Mouse (Mus musculus) CH12.LX (cell line): ENCODE results near the gene Isl1.

Source experiments
- HCFC1 ChIP-seq: IDR thresholded peaks from 2 replicates; pipeline ENCODE4 v1.6.1; 2012; ENCODE audit warnings: low read depth, mild to moderate bottlenecking, inconsistent platforms, low read length, improper control_type of control experiment
- USF1 ChIP-seq: IDR thresholded peaks from 2 replicates; pipeline ENCODE4 v1.6.1; 2014; ENCODE audit warnings: low read depth, mild to moderate bottlenecking, inconsistent platforms, low read length, improper control_type of control experiment

DNA sequence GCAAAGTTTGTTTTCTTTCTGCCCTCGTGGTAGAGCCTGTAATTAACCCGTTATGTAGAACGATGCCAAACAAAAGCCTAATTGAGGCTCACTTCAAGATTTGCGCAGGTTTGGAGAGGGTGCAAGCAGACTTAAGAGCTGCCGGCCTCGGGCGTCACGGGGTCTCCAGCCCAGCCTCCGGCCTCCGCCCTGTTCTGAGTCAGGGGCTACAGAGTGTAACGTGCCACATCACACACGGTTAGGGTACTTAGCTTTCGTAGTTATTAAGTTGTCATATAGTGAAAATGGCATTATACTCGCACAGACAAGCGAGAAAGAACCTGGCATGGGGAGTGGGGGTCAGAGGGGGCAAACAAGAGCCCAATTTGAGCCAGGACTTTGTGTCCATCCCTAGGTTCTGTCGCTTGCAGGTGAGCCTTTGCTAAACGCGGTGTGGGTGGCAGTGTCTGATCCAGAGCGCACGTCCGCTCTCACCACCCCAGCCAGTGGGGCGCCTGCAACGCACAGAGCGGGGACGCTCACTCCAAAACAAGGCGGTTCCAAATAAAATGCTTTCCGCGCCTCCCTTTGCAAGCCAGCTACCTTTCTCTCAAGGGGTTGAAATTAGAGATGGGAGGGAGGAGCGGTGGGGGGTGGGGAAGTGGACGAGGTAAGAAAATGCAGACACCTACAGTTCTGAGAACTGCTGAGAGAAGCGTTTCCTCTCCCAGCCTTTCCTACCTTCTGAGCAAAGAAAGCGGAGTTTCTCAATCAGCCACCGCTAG, 12.3 kb downstream of the Isl1 start:
- no peak for TF ChIP-seq HCFC1
- TF ChIP-seq USF1, result no peak
